Mouse (Mus musculus): ENCODE results near the gene 4931422A03Rik. TPM values are rescaled to one million over a fixed set of nuclear protein-coding genes. Genes with fewer than 3 reads are reported as not detected.
"Not testable (repeated sequence)": the region's sequence is repeated elsewhere in the genome, so short reads cannot be mapped to it uniquely, and the experiment has no call there.

Gene 4931422A03Rik
- polyA plus RNA-seq, 1 experiment from 2014 or later = 3.1 TPM

DNA sequence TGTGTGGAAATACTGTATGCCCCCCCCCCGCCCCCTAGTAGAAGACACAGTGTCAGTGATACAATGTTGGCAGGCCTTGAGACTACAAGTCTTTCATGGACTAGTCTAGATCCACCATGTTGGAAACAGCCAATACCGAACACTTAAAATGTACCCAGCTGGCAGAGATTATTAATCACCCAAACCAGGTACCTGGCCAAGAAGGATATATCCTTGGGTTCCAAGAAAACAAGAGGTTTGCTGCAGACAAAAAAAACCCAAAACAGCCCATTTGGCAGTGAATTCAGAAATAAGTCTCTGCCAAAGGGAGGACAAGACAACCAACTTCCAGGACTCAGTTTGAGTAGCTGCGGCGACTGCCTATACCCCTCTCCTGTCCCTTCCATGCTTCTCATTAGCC, 3.5 kb downstream of the 4931422A03Rik start:
- 92% methylated on average over 4 of the region's 4 CpGs for WGBS
- peaks cover 19% of the 10 kb centered on the region for H3K4me1 ChIP-seq
- H3K4me2 ChIP-seq = no peak overlapping the region
- no peaks in the 10 kb centered on the region for H3K27me3 ChIP-seq (replicated peaks)
- H3K27ac ChIP-seq (replicated peaks) = no peak overlapping the region
- no peaks in the 10 kb centered on the region for H3K36me3 ChIP-seq
- no peak overlapping the region for H3K9ac ChIP-seq (replicated peaks)
- no peaks in the 10 kb centered on the region for H3K9me3 ChIP-seq (replicated peaks)
- no peak overlapping the region for H3K4me3 ChIP-seq (replicated peaks)
- ATAC-seq (ENCODE audit: low FRiP score) = no peak

DNA sequence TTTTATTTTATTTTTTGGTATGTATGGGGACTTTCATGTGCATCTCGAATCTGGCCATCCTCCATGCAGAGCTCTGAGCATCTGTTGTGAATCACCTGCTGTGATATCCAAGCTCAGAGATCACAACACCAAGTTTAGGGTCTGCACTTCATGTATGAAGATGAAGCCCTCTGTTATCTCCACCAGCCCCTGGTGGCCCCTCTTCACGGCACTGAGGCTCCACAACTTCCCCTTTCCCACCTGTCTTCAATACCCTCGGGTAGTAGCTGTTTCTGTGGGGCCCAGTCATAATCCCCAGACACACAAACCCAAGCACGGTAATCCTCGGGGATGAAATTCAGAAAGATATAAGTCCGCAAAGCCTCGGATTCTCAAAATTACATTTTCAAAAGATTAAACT, 5.1 kb downstream of the 4931422A03Rik start:
- Histone ChIP-seq H3K27ac (replicated peaks) (no peak overlapping the region), H3K36me3 (no peaks in the 10 kb centered on the region), H3K4me2 (no peak overlapping the region), H3K9ac (replicated peaks) (no peak overlapping the region), H3K4me1 (peaks cover 4% of the 10 kb centered on the region; the same call in 1 of the 2 replicates), H3K4me3 (replicated peaks) (no peak overlapping the region), H3K27me3 (replicated peaks) (no peaks in the 10 kb centered on the region), H3K9me3 (replicated peaks) (no peaks in the 10 kb centered on the region)
- 82% methylated on average over 7 of the region's 7 CpGs for WGBS
- no peak for ATAC-seq (ENCODE audit: low FRiP score)

GRCm38 (mm10) chr2:104008853-104009252, 19.3 kb downstream of the 4931422A03Rik start:
- H3K36me3 ChIP-seq; H3K9me3 ChIP-seq (replicated peaks); ATAC-seq (ENCODE audit: low FRiP score); H3K9ac ChIP-seq (replicated peaks); H3K27ac ChIP-seq (replicated peaks); H3K4me1 ChIP-seq; H3K4me3 ChIP-seq (replicated peaks); H3K27me3 ChIP-seq (replicated peaks); H3K4me2 ChIP-seq: not testable (repeated sequence)
- 95% methylated on average over 3 of the region's 3 CpGs for WGBS

GRCm38 (mm10) chr2:104007793-104008519, 20.2 kb downstream of the 4931422A03Rik start:
- no peaks in the 10 kb centered on the region for H3K4me1 ChIP-seq
- 86% methylated on average over 7 of the region's 7 CpGs for WGBS
- H3K27me3 ChIP-seq (replicated peaks) = no peaks in the 10 kb centered on the region; the same call in 1 of the 2 replicates
- H3K36me3 ChIP-seq = no peaks in the 10 kb centered on the region
- no peak for ATAC-seq (ENCODE audit: low FRiP score)
- no peak overlapping the region for H3K4me2 ChIP-seq
- no peak overlapping the region for H3K4me3 ChIP-seq (replicated peaks)
- no peak overlapping the region for H3K9ac ChIP-seq (replicated peaks)
- H3K9me3 ChIP-seq (replicated peaks) = no peaks in the 10 kb centered on the region
- no peak overlapping the region for H3K27ac ChIP-seq (replicated peaks)

GRCm38 (mm10) chr2:104002711-104003413, 25.3 kb downstream of the 4931422A03Rik start:
- ATAC-seq (ENCODE audit: low FRiP score) = peak; percentile 75
- Histone ChIP-seq H3K4me2 (no peak overlapping the region), H3K9me3 (replicated peaks) (no peaks in the 10 kb centered on the region), H3K27ac (replicated peaks) (no peak overlapping the region), H3K4me1 (no peaks in the 10 kb centered on the region), H3K36me3 (no peaks in the 10 kb centered on the region), H3K9ac (replicated peaks) (no peak overlapping the region), H3K4me3 (replicated peaks) (no peak overlapping the region), H3K27me3 (replicated peaks) (peaks cover 3% of the 10 kb centered on the region; the same call in 1 of the 2 replicates)
- 35% methylated on average over 16 of the region's 16 CpGs for WGBS

DNA sequence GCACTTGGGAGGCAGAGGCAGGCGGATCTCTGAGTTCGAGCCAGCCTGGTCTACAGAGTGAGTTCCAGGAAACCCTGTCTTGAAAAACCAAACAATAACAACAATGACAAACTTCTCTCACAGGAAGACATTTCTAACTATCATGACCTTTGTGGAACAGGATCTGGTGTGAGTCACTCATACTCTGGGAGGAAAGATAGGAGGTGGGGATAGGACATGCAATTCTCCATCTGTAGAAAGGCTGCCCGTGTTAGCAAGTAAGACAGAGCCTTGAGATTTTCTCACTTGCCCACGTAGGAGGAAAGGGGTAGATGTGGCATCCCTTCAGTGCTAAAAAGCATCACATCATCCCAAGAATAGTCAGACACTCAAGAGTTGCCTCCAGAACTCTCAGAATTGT, 26.3 kb downstream of the 4931422A03Rik start:
- no peaks in the 10 kb centered on the region for H3K36me3 ChIP-seq
- no peaks in the 10 kb centered on the region for H3K4me1 ChIP-seq
- no peak overlapping the region for H3K4me3 ChIP-seq (replicated peaks)
- no peak overlapping the region for H3K27ac ChIP-seq (replicated peaks)
- H3K27me3 ChIP-seq (replicated peaks) = peaks cover 3% of the 10 kb centered on the region; the same call in 1 of the 2 replicates
- no peak overlapping the region for H3K4me2 ChIP-seq
- no peak for ATAC-seq (ENCODE audit: low FRiP score)
- H3K9ac ChIP-seq (replicated peaks) = no peak overlapping the region
- 85% methylated on average over 4 of the region's 4 CpGs for WGBS
- no peaks in the 10 kb centered on the region for H3K9me3 ChIP-seq (replicated peaks)

DNA sequence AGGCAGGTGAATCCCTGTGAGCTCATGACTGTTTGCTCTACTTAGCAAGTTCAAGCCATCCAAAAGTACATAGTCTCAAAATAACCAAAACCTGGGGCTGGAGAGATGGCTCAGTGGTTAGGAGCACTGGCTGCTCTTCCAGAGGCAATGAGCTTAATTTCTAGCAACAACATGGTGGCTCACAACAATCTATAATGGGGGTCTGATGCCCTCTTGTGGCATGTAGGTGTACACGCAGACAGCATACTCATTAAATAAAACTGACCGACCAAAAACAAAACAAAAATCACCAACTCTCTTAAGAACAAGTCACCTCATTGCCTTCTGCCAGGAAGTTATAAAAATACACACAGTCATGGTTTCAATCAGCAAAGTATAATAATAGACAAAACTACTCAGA, 27.1 kb downstream of the 4931422A03Rik start:
- Histone ChIP-seq H3K9me3 (replicated peaks) (no peaks in the 10 kb centered on the region), H3K27ac (replicated peaks) (no peak overlapping the region), H3K4me1 (no peaks in the 10 kb centered on the region), H3K36me3 (no peaks in the 10 kb centered on the region), H3K27me3 (replicated peaks) (peaks cover 3% of the 10 kb centered on the region; the same call in 1 of the 2 replicates), H3K4me3 (replicated peaks) (no peak overlapping the region), H3K9ac (replicated peaks) (no peak overlapping the region), H3K4me2 (no peak overlapping the region)
- ATAC-seq (ENCODE audit: low FRiP score) = no peak
- 15% methylated on average over 2 of the region's 2 CpGs for WGBS

DNA sequence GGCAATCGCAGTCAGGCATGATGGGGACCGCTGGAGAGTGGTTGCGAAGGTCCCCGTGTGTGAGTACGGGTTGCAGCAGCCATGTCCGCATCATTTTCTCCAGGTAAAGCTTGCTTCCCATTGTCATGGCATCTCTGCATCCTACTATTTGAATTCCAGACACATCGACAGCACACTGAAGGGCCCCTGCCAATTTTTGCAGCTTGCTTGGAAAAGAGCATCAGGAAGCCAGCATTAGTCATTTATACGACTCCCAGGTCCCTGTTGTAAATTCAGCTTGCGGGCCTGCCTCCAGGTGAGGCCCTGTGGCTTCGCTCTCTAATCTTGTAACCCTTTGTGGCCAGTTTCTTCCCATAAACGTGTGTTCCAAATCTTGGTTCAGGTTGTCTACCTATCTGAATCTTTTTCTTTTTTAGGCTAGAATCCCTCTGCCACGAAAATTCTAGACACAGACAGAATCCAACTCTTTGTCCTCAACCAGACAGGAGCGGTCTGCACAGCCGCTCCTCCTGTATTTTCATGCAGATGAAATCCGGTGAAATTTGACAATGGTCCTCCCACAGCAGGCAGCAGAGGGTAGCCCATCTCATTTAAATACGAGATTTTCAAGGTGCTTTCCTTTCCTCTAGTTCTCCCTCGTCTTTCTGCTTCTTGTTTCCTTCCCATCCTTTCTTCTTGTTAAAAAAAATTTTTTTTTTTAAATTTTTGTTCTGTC, 35.4 kb downstream of the 4931422A03Rik start:
- WGBS = 8% methylated on average over 17 of the region's 17 CpGs
- Histone ChIP-seq H3K36me3 (no peaks in the 10 kb centered on the region), H3K27ac (replicated peaks) (peak overlapping the region; percentile 79), H3K4me3 (replicated peaks) (0 out of 2 replicates have a peak overlapping the region, but pooled peaks have one; percentile 5), H3K27me3 (replicated peaks) (no peaks in the 10 kb centered on the region), H3K9me3 (replicated peaks) (no peaks in the 10 kb centered on the region), H3K4me2 (peak overlapping the region; percentile 42), H3K4me1 (peaks cover 14% of the 10 kb centered on the region), H3K9ac (replicated peaks) (peak overlapping the region; percentile 12; the same call in 1 of the 2 replicates)
- ATAC-seq (ENCODE audit: low FRiP score) = peak; percentile 79

DNA sequence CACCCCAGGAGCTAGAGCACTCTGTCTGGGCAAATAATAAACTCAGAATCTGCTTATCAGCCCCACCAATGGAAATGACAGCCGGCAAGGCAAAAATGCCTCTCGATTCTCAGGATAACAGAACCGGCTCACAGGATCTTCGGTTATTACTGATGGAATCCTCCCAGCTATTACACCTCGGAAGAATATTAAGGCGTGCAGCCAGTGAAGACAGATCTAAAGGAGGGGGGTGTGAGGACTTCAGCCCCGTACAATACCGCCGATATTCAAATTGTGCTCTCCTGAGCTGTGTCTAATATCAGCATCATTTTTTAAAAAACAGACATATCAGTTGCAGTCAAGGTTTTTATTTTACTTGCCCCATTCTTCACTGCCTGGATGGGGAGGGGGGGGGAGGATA, 36.0 kb downstream of the 4931422A03Rik start:
- Histone ChIP-seq H3K4me3 (replicated peaks) (peak overlapping the region; percentile 5; the same call in 1 of the 2 replicates), H3K36me3 (no peaks in the 10 kb centered on the region), H3K27ac (replicated peaks) (peak overlapping the region; percentile 79), H3K9me3 (replicated peaks) (no peaks in the 10 kb centered on the region), H3K27me3 (replicated peaks) (no peaks in the 10 kb centered on the region), H3K4me1 (peaks cover 14% of the 10 kb centered on the region), H3K4me2 (peak overlapping the region; percentile 42), H3K9ac (replicated peaks) (0 out of 2 replicates have a peak overlapping the region, but pooled peaks have one; percentile 12)
- ATAC-seq (ENCODE audit: low FRiP score) = peak; percentile 62
- 41% methylated on average over 9 of the region's 9 CpGs for WGBS

GRCm38 (mm10) chr2:103991303-103991702, 36.9 kb downstream of the 4931422A03Rik start:
- Histone ChIP-seq H3K9me3 (replicated peaks) (no peaks in the 10 kb centered on the region), H3K36me3 (no peaks in the 10 kb centered on the region), H3K27me3 (replicated peaks) (no peaks in the 10 kb centered on the region), H3K9ac (replicated peaks) (no peak overlapping the region), H3K4me1 (peaks cover 14% of the 10 kb centered on the region), H3K4me3 (replicated peaks) (no peak overlapping the region), H3K4me2 (no peak overlapping the region), H3K27ac (replicated peaks) (no peak overlapping the region)
- no peak for ATAC-seq (ENCODE audit: low FRiP score)

GRCm38 (mm10) chr2:103989724-103990123, 38.4 kb downstream of the 4931422A03Rik start:
- Histone ChIP-seq H3K27me3 (replicated peaks) (no peaks in the 10 kb centered on the region), H3K36me3 (no peaks in the 10 kb centered on the region), H3K4me3 (replicated peaks) (no peak overlapping the region), H3K4me1 (peaks cover 14% of the 10 kb centered on the region), H3K27ac (replicated peaks) (no peak overlapping the region), H3K4me2 (no peak overlapping the region), H3K9ac (replicated peaks) (no peak overlapping the region), H3K9me3 (replicated peaks) (no peaks in the 10 kb centered on the region)
- ATAC-seq (ENCODE audit: low FRiP score) = no peak
- WGBS = 91% methylated on average over 6 of the region's 6 CpGs
